Mouse (Mus musculus): ENCODE results near the gene Gm20388. TPM values are rescaled to one million over a fixed set of nuclear protein-coding genes. Genes with fewer than 3 reads are reported as not detected.
A peak's percentile ranks its signal among the peaks of the same experiment; 100 is the strongest.

Gene Gm20388
- total and polyA plus RNA-seq, 2 experiments from 2014 or later: 51.3 TPM; not detected in 1

DNA sequence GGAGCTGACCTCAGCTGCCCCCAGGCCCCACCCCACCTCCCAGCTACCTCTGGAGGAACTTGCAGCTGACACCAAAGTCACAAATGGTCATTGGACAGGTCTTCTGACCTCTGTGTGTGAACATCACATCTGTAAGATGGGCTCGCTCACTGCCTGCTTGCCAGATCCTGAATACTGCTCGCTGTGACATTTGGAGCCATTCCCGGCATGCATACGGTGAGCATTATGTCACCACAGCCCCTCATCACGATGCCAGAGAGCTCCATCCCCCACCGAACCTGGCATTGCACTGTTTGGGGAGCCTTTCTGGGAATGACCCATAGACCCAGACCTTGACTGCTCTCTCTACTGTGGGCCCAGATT is 503.0 kb downstream of the Gm20388 start:
- DNase-seq: peak; percentile 51
- H3K9ac ChIP-seq: no peak overlapping the region
- WGBS: 24% methylated on average over 6 of the region's 6 CpGs
- H3K4me1 ChIP-seq (ENCODE audit: insufficient read depth): peaks cover 38% of the 10 kb centered on the region
- no peaks in the 10 kb centered on the region for H3K27me3 ChIP-seq (ENCODE audit: insufficient read depth, low read length)
- H3K4me2 ChIP-seq (ENCODE audit: low read depth): no peak overlapping the region
- TF ChIP-seq CTCF (IDR thresholded peaks at IDR 0.05; ENCODE audit: low read depth): no peak
- no peak for ATAC-seq
- no peaks in the 10 kb centered on the region for H3K36me3 ChIP-seq (ENCODE audit: insufficient read depth)
- no peak overlapping the region for H3K4me3 ChIP-seq (ENCODE audit: low read depth, low read length)
- H3K27ac ChIP-seq (ENCODE audit: low read depth, low read length): 0 out of 2 replicates have a peak overlapping the region, but pooled peaks have one; percentile 21
- no peaks in the 10 kb centered on the region for H3K9me3 ChIP-seq (ENCODE audit: low read length)

DNA sequence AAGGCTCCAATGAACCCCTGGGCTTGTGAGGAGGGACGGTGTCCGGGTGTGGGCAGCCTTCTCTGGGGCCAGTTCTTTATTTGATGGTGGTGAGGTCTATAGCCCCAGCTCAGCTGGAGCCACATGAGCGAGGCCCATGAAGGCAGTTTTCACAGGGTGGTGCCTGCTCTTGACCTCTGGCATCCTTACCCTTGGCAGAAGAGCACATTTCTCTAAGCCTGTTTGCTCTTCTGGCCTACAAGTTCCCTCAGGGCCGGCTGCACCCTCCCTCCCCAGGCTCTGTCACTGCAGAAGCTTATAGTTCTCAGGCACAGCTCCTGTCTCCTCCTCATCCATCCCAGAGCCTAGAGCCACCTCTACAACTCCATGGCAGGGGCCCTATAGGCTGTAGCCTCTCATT is 503.6 kb downstream of the Gm20388 start:
- H3K27ac ChIP-seq (ENCODE audit: low read depth, low read length): no peak overlapping the region
- no peak overlapping the region for H3K9ac ChIP-seq
- peaks cover 38% of the 10 kb centered on the region for H3K4me1 ChIP-seq (ENCODE audit: insufficient read depth)
- H3K4me2 ChIP-seq (ENCODE audit: low read depth): no peak overlapping the region
- no peaks in the 10 kb centered on the region for H3K36me3 ChIP-seq (ENCODE audit: insufficient read depth)
- DNase-seq (no peak), ATAC-seq (no peak)
- H3K27me3 ChIP-seq (ENCODE audit: insufficient read depth, low read length): no peaks in the 10 kb centered on the region
- H3K9me3 ChIP-seq (ENCODE audit: low read length): no peaks in the 10 kb centered on the region
- TF ChIP-seq CTCF (IDR thresholded peaks at IDR 0.05; ENCODE audit: low read depth): no peak
- no peak overlapping the region for H3K4me3 ChIP-seq (ENCODE audit: low read depth, low read length)
- WGBS: 79% methylated on average over 4 of the region's 4 CpGs

DNA sequence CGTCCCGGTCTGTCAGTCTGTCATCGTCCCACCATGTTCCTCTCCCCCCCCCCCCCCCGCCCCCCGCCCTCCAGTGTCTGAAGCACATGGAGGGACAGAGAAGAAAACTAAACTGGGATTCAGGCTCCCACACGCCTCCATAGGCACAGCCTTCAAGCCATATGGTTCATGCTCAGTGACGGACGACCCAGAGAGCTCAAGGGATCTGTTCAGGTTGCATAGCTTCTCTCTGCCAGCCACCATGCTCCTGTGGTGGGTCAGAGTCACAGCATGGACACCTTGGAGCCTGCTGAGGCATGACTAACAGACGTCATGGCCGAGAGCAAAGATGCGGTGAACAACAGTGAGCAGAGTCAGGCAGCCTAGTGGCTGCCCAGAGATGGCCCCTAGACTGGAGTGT is 504.8 kb downstream of the Gm20388 start:
- TF ChIP-seq CTCF (IDR thresholded peaks at IDR 0.05; ENCODE audit: low read depth): no peak
- Histone ChIP-seq H3K27ac (ENCODE audit: low read depth, low read length) (no peak overlapping the region), H3K4me1 (ENCODE audit: insufficient read depth) (peaks cover 38% of the 10 kb centered on the region), H3K4me3 (ENCODE audit: low read depth, low read length) (no peak overlapping the region), H3K27me3 (ENCODE audit: insufficient read depth, low read length) (no peaks in the 10 kb centered on the region), H3K4me2 (ENCODE audit: low read depth) (no peak overlapping the region), H3K9me3 (ENCODE audit: low read length) (no peaks in the 10 kb centered on the region), H3K36me3 (ENCODE audit: insufficient read depth) (no peaks in the 10 kb centered on the region), H3K9ac (no peak overlapping the region)
- no peak for ATAC-seq
- DNase-seq: no peak
- WGBS: 70% methylated on average over 9 of the region's 11 CpGs

DNA sequence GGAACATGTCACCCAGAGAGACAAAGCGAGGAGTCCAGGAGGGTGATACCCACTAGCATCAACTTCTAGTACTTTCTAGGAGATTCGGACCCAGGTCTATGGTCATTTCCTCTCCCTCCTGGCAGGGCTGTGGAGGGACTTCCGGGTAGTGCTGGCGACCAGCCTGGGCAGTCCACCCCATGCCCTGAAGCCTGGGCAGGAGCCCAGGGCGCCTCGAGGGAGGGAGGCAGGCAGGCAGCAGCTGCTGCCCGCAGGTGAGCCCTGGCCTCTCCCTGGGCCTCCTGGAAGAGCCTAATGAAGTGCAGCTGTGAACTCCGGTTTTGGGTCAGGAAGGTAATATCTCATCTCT is 505.5 kb downstream of the Gm20388 start:
- no peak for ATAC-seq
- Histone ChIP-seq H3K4me2 (ENCODE audit: low read depth) (peak overlapping the region; percentile 32), H3K36me3 (ENCODE audit: insufficient read depth) (no peaks in the 10 kb centered on the region), H3K27ac (ENCODE audit: low read depth, low read length) (peak overlapping the region; percentile 82), H3K27me3 (ENCODE audit: insufficient read depth, low read length) (no peaks in the 10 kb centered on the region), H3K4me1 (ENCODE audit: insufficient read depth) (peaks cover 36% of the 10 kb centered on the region), H3K4me3 (ENCODE audit: low read depth, low read length) (no peak overlapping the region), H3K9ac (peak overlapping the region; percentile 28; the same call in 1 of the 2 replicates), H3K9me3 (ENCODE audit: low read length) (no peaks in the 10 kb centered on the region)
- DNase-seq: no peak
- 41% methylated on average over 8 of the region's 8 CpGs for WGBS
- TF ChIP-seq CTCF (IDR thresholded peaks at IDR 0.05; ENCODE audit: low read depth): no peak

- H3K27me3 ChIP-seq (ENCODE audit: insufficient read depth, low read length): no peaks in the 10 kb centered on the region
- DNase-seq (peak; percentile 88), ATAC-seq (peak; percentile 83)
- no peak overlapping the region for H3K4me3 ChIP-seq (ENCODE audit: low read depth, low read length)
- H3K9me3 ChIP-seq (ENCODE audit: low read length): no peaks in the 10 kb centered on the region
- WGBS: 6% methylated on average over 33 of the region's 33 CpGs
- H3K4me1 ChIP-seq (ENCODE audit: insufficient read depth): peaks cover 33% of the 10 kb centered on the region
- H3K36me3 ChIP-seq (ENCODE audit: insufficient read depth): no peaks in the 10 kb centered on the region
- H3K27ac ChIP-seq (ENCODE audit: low read depth, low read length): peak overlapping the region; percentile 82
- H3K9ac ChIP-seq: peak overlapping the region; percentile 28; the same call in 1 of the 2 replicates
- H3K4me2 ChIP-seq (ENCODE audit: low read depth): peak overlapping the region; percentile 32
- TF ChIP-seq CTCF (IDR thresholded peaks at IDR 0.05; ENCODE audit: low read depth): peak; percentile 61
These were observed 506.1 kb downstream of the Gm20388 start for GRCm38 (mm10) chr8:120416522-120417394.

DNA sequence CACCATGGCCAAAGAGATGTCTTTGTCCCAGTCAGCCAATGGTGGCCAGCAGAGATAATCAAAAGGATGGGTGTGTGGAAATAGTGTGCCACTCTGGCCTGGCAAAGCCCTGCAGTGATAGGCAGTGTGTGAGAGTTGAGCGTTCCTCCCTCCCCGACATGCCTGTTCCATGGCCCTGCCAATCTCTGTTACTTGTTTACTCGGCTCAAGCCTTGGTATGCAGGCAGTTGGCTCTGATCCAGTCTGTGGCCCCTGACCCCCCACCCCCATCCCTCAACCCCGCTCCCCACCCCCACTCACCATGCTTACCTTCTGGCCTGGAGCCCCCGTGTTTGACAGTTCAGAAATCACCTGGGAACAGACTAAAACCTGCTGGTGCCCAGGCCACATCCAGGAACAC is 507.5 kb downstream of the Gm20388 start:
- H3K27me3 ChIP-seq (ENCODE audit: insufficient read depth, low read length): no peaks in the 10 kb centered on the region
- H3K4me2 ChIP-seq (ENCODE audit: low read depth): no peak overlapping the region
- no peak overlapping the region for H3K27ac ChIP-seq (ENCODE audit: low read depth, low read length)
- H3K36me3 ChIP-seq (ENCODE audit: insufficient read depth): no peaks in the 10 kb centered on the region
- H3K4me3 ChIP-seq (ENCODE audit: low read depth, low read length): no peak overlapping the region
- H3K9me3 ChIP-seq (ENCODE audit: low read length): no peaks in the 10 kb centered on the region
- 56% methylated on average over 5 of the region's 5 CpGs for WGBS
- H3K4me1 ChIP-seq (ENCODE audit: insufficient read depth): peaks cover 24% of the 10 kb centered on the region
- H3K9ac ChIP-seq: no peak overlapping the region
- DNase-seq (no peak), ATAC-seq (no peak)
- TF ChIP-seq CTCF (IDR thresholded peaks at IDR 0.05; ENCODE audit: low read depth): no peak

- H3K36me3 ChIP-seq (ENCODE audit: insufficient read depth): no peaks in the 10 kb centered on the region
- no peak for DNase-seq
- no peaks in the 10 kb centered on the region for H3K27me3 ChIP-seq (ENCODE audit: insufficient read depth, low read length)
- WGBS: 77% methylated on average over 9 of the region's 9 CpGs
- no peak overlapping the region for H3K9ac ChIP-seq
- no peaks in the 10 kb centered on the region for H3K9me3 ChIP-seq (ENCODE audit: low read length)
- H3K4me2 ChIP-seq (ENCODE audit: low read depth): no peak overlapping the region
- H3K4me3 ChIP-seq (ENCODE audit: low read depth, low read length): no peak overlapping the region
- H3K27ac ChIP-seq (ENCODE audit: low read depth, low read length): no peak overlapping the region
- ATAC-seq: no peak
- TF ChIP-seq CTCF (IDR thresholded peaks at IDR 0.05; ENCODE audit: low read depth): no peak
- H3K4me1 ChIP-seq (ENCODE audit: insufficient read depth): peaks cover 24% of the 10 kb centered on the region
These were observed 509.0 kb downstream of the Gm20388 start for GRCm38 (mm10) chr8:120419675-120420074.

Data from forebrain, postnatal 0 days (tissue).